Mouse (Mus musculus): ENCODE data around the gene Smpdl3b. TPM values are rescaled to one million over a fixed set of nuclear protein-coding genes. Genes with fewer than 3 reads are reported as not detected.
"Not testable (repeated sequence)": the region's sequence is repeated elsewhere in the genome, so short reads cannot be mapped to it uniquely, and the experiment has no call there.

The Smpdl3b gene
- total and polyA plus RNA-seq, 2 experiments, result 0.34 to 0.65 TPM

GRCm38 (mm10) chr4:132774905-132775304 lies 17.9 kb upstream of the Smpdl3b start:
- 84% methylated on average over 3 of the region's 3 CpGs for WGBS
- Histone ChIP-seq H3K4me1 (ENCODE audit: control insufficient read depth, insufficient read depth, low read length) (no peaks in the 10 kb centered on the region), H3K27me3 (ENCODE audit: control insufficient read depth, insufficient read depth, low read length) (no peaks in the 10 kb centered on the region), H3K4me3 (ENCODE audit: insufficient read depth, low read depth, low read length) (no peak overlapping the region), H3K79me2 (ENCODE audit: control insufficient read depth, insufficient read depth, low read length) (no peaks in the 10 kb centered on the region), H3K36me3 (ENCODE audit: control insufficient read depth, insufficient read depth, low read length) (peaks cover 22% of the 10 kb centered on the region; the same call in 1 of the 2 replicates), H3K27ac (replicated peaks; ENCODE audit: insufficient read depth, low read depth, low read length) (no peak overlapping the region), H3K9ac (ENCODE audit: low read depth, low read length) (no peak overlapping the region)
- DNase-seq (ENCODE audit: extremely low read depth, low read depth, low spot score), result no peak
- TF ChIP-seq POLR2A (IDR thresholded peaks at IDR 0.05; ENCODE audit: extremely low read depth, insufficient read depth, low read length) (no peak), CTCF (IDR thresholded peaks at IDR 0.05; ENCODE audit: low read depth, low read length) (no peak)

GRCm38 (mm10) chr4:132771776-132772175 lies 14.7 kb upstream of the Smpdl3b start:
- no peak for TF ChIP-seq POLR2A (IDR thresholded peaks at IDR 0.05; ENCODE audit: extremely low read depth, insufficient read depth, low read length)
- no peak for TF ChIP-seq CTCF (IDR thresholded peaks at IDR 0.05; ENCODE audit: low read depth, low read length)
- DNase-seq (ENCODE audit: extremely low read depth, low read depth, low spot score), result no peak
- H3K79me2 ChIP-seq (ENCODE audit: control insufficient read depth, insufficient read depth, low read length), result no peaks in the 10 kb centered on the region
- no peak overlapping the region for H3K9ac ChIP-seq (ENCODE audit: low read depth, low read length)
- no peak overlapping the region for H3K27ac ChIP-seq (replicated peaks; ENCODE audit: insufficient read depth, low read depth, low read length)
- 89% methylated on average over 9 of the region's 9 CpGs for WGBS
- H3K4me1 ChIP-seq (ENCODE audit: control insufficient read depth, insufficient read depth, low read length), result 0 out of 2 replicates have a peak, but pooled peaks cover 5% of the 10 kb centered on the region
- H3K4me3 ChIP-seq (ENCODE audit: insufficient read depth, low read depth, low read length), result no peak overlapping the region
- peaks cover 15% of the 10 kb centered on the region; the same call in 1 of the 2 replicates for H3K36me3 ChIP-seq (ENCODE audit: control insufficient read depth, insufficient read depth, low read length)
- H3K27me3 ChIP-seq (ENCODE audit: control insufficient read depth, insufficient read depth, low read length), result no peaks in the 10 kb centered on the region

GRCm38 (mm10) chr4:132767914-132768876 lies 11.1 kb upstream of the Smpdl3b start, which contains the start of gene Rpa2:
TSS of gene Rpa2 (plus strand) at chr4:132768332.
- Histone ChIP-seq H3K79me2 (ENCODE audit: control insufficient read depth, insufficient read depth, low read length) (no peaks in the 10 kb centered on the region), H3K4me1 (ENCODE audit: control insufficient read depth, insufficient read depth, low read length) (0 out of 2 replicates have a peak, but pooled peaks cover 5% of the 10 kb centered on the region), H3K36me3 (ENCODE audit: control insufficient read depth, insufficient read depth, low read length) (peaks cover 2% of the 10 kb centered on the region; the same call in 1 of the 2 replicates), H3K27me3 (ENCODE audit: control insufficient read depth, insufficient read depth, low read length) (no peaks in the 10 kb centered on the region), H3K9ac (ENCODE audit: low read depth, low read length) (peak within 1 kb of the TSS; percentile 80), H3K4me3 (ENCODE audit: insufficient read depth, low read depth, low read length) (peak within 1 kb of the TSS; percentile 89), H3K27ac (replicated peaks; ENCODE audit: insufficient read depth, low read depth, low read length) (no peak within 1 kb of the TSS)
- WGBS, result under 1% methylated on average over 71 of the region's 71 CpGs
- DNase-seq (ENCODE audit: extremely low read depth, low read depth, low spot score), result peak; percentile 99
- no peak for TF ChIP-seq CTCF (IDR thresholded peaks at IDR 0.05; ENCODE audit: low read depth, low read length)
- no peak for TF ChIP-seq POLR2A (IDR thresholded peaks at IDR 0.05; ENCODE audit: extremely low read depth, insufficient read depth, low read length)

- H3K27ac ChIP-seq (replicated peaks; ENCODE audit: insufficient read depth, low read depth, low read length); H3K36me3 ChIP-seq (ENCODE audit: control insufficient read depth, insufficient read depth, low read length); H3K9ac ChIP-seq (ENCODE audit: low read depth, low read length); H3K79me2 ChIP-seq (ENCODE audit: control insufficient read depth, insufficient read depth, low read length); H3K4me3 ChIP-seq (ENCODE audit: insufficient read depth, low read depth, low read length); DNase-seq (ENCODE audit: extremely low read depth, low read depth, low spot score); H3K4me1 ChIP-seq (ENCODE audit: control insufficient read depth, insufficient read depth, low read length); H3K27me3 ChIP-seq (ENCODE audit: control insufficient read depth, insufficient read depth, low read length): not testable (repeated sequence)
- 96% methylated on average over 3 of the region's 3 CpGs for WGBS
Observed at GRCm38 (mm10) chr4:132763125-132763524, 6.1 kb upstream of the Smpdl3b start.

DNA sequence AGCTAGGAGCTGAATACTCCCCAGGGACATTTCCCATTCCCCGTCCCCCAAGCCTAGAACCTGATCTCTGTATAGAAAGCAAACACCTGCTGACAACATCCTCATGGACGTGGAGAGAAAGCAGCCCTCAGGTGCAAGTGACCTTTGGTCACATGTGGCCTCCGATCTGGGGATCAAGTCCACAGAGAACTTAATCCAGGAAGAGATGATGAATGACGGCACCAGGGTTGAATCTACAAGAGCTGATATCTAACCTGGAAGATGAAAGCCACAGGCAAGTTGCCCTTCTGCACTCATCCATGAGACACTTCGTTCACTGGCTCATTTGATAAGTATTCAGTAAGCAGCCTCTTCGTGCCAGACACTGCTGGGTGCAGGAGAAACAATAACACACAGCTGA lies 5.5 kb upstream of the Smpdl3b start:
- no peaks in the 10 kb centered on the region for H3K36me3 ChIP-seq (ENCODE audit: control insufficient read depth, insufficient read depth, low read length)
- WGBS, result 63% methylated on average over 6 of the region's 6 CpGs
- no peak overlapping the region for H3K4me3 ChIP-seq (ENCODE audit: insufficient read depth, low read depth, low read length)
- TF ChIP-seq CTCF (IDR thresholded peaks at IDR 0.05; ENCODE audit: low read depth, low read length) (no peak), POLR2A (IDR thresholded peaks at IDR 0.05; ENCODE audit: extremely low read depth, insufficient read depth, low read length) (no peak)
- no peaks in the 10 kb centered on the region for H3K79me2 ChIP-seq (ENCODE audit: control insufficient read depth, insufficient read depth, low read length)
- no peaks in the 10 kb centered on the region for H3K27me3 ChIP-seq (ENCODE audit: control insufficient read depth, insufficient read depth, low read length)
- H3K27ac ChIP-seq (replicated peaks; ENCODE audit: insufficient read depth, low read depth, low read length), result no peak overlapping the region
- H3K4me1 ChIP-seq (ENCODE audit: control insufficient read depth, insufficient read depth, low read length), result peaks cover 6% of the 10 kb centered on the region
- peak; percentile 22 for DNase-seq (ENCODE audit: extremely low read depth, low read depth, low spot score)
- no peak overlapping the region for H3K9ac ChIP-seq (ENCODE audit: low read depth, low read length)

DNA sequence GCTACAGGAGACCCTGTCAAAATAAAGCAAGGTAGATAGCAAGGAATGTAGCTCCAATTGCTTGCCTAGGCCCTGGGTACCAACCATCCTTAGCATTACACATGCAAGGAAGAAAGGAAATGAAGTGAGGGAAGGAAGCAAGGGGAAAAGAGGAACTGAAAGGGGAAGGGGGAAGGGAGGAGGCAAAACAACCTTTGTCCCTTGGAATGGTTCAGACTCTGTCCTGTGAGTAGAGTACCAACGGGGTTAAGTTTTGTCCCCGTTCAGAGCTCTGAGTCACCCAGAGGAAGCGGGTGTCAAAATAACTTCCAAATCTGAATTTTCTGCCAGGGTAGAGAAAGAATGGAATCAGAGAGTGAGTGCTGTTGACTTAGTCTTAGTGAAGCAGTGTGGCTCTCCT lies 3.2 kb upstream of the Smpdl3b start:
- peak; percentile 61 for DNase-seq (ENCODE audit: extremely low read depth, low read depth, low spot score)
- Histone ChIP-seq H3K36me3 (ENCODE audit: control insufficient read depth, insufficient read depth, low read length) (no peaks in the 10 kb centered on the region), H3K27ac (replicated peaks; ENCODE audit: insufficient read depth, low read depth, low read length) (no peak overlapping the region), H3K9ac (ENCODE audit: low read depth, low read length) (no peak overlapping the region), H3K4me3 (ENCODE audit: insufficient read depth, low read depth, low read length) (no peak overlapping the region), H3K4me1 (ENCODE audit: control insufficient read depth, insufficient read depth, low read length) (peaks cover 6% of the 10 kb centered on the region), H3K79me2 (ENCODE audit: control insufficient read depth, insufficient read depth, low read length) (no peaks in the 10 kb centered on the region), H3K27me3 (ENCODE audit: control insufficient read depth, insufficient read depth, low read length) (no peaks in the 10 kb centered on the region)
- WGBS, result 7% methylated on average over 3 of the region's 3 CpGs
- TF ChIP-seq POLR2A (IDR thresholded peaks at IDR 0.05; ENCODE audit: extremely low read depth, insufficient read depth, low read length), result no peak
- no peak for TF ChIP-seq CTCF (IDR thresholded peaks at IDR 0.05; ENCODE audit: low read depth, low read length)
